Mouse (Mus musculus): ENCODE results near the gene Pip4k2a. TPM values are rescaled to one million over a fixed set of nuclear protein-coding genes. Genes with fewer than 3 reads are reported as not detected.

Gene Pip4k2a
- polyA plus RNA-seq, 1 experiment: 6.3 TPM

DNA sequence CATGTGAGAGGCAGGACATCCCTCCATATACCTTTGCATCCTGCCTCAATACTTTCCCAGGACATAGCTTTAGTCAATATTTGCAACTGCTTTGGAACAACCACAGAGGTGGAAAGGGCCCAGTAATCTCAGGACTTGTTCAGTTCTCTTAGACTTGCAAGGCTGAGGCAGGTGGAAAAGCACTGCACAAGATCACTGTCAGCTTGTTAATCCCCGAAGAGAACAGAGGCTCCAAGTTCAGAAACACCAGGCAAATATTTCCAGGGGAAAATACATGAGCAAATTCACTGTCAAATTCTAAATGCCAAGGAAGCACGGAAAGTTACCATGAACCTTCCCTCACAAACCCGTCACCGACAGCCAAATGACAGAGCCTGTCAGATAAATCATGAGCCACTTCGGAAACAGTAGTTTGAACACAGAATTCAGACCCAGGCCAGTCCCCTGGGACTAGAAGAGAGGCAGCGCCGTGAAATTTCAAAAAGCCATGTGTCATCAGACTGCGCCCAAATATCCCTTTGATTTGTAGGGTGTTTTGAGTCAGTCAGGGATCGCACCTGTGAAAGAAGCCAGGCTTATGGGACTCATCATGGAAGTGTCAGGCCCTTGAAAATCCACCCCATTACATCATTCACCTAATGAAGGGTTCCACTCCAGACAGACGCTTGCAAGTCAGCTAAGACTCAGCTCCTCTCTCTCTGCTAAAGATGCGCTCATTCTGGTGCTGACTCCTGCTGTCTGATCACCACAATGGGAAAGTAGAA, 184.1 kb downstream of the Pip4k2a start:
- Histone ChIP-seq H3K27ac (replicated peaks; ENCODE audit: low read depth, low read length) (no peak overlapping the region), H3K4me1 (ENCODE audit: control insufficient read depth, insufficient read depth, insufficient read length, low read length) (peaks cover 2% of the 10 kb centered on the region; the same call in 1 of the 2 replicates), H3K4me3 (ENCODE audit: insufficient read depth, low read depth, low read length) (no peak overlapping the region)

DNA sequence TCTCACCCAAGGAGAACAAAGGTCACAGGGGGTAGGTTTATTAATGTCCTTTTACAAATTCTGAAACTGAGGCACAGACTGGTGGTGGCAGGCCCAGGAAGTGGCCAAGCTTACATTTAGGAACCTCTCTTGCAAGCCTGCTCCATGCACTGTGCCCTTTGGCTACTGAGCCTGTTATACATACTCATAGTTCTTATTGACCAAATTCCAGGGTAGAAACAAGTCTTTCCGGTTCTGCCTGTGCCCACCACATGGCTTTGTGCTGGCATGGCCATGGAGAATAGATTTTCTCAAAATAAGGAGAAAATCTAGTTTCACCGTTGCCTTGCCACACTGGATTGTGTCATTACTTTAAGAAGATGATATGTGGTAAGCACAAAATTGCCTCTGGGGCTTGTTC, 190.0 kb downstream of the Pip4k2a start:
- Histone ChIP-seq H3K4me3 (ENCODE audit: insufficient read depth, low read depth, low read length) (no peak overlapping the region), H3K4me1 (ENCODE audit: control insufficient read depth, insufficient read depth, insufficient read length, low read length) (no peaks in the 10 kb centered on the region)

DNA sequence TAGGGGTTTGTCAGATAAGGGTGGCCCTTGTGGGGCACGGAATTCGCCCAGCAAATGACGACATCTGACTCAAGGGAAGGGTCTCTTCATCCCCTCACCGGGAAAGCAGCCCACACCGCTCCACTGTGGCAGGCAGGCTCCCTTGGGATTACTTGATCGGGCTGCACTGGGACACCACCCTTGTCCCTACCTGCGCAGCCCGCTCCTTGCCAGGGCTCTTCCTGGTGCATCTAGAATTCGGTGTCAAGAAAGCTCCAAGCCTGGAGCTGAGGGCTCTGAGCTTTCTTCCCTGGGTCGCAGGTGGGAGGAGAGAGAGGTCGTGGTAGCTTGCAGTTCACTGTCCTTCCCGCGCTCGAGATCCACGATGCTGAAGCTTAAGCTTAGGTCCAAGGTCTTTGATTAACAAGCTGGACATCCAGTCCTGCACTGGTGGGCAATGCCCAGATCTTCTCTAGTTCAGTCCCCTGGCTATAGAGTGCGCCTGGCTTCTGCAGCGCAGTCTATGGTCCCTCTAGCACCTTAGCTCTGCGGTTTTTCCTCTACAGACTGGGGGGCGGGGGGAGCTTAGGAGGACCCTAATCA, 196.6 kb downstream of the Pip4k2a start:
- no peak overlapping the region for H3K27ac ChIP-seq (replicated peaks; ENCODE audit: low read depth, low read length)
- H3K4me1 ChIP-seq (ENCODE audit: control insufficient read depth, insufficient read depth, insufficient read length, low read length): peaks cover 3% of the 10 kb centered on the region; the same call in 1 of the 2 replicates
- peak overlapping the region; percentile 49; the same call in 1 of the 2 replicates for H3K4me3 ChIP-seq (ENCODE audit: insufficient read depth, low read depth, low read length)

More for the DNA sequence above, 190.0 kb downstream of the Pip4k2a start:
- H3K27ac ChIP-seq (replicated peaks; ENCODE audit: low read depth, low read length): no peak overlapping the region

DNA sequence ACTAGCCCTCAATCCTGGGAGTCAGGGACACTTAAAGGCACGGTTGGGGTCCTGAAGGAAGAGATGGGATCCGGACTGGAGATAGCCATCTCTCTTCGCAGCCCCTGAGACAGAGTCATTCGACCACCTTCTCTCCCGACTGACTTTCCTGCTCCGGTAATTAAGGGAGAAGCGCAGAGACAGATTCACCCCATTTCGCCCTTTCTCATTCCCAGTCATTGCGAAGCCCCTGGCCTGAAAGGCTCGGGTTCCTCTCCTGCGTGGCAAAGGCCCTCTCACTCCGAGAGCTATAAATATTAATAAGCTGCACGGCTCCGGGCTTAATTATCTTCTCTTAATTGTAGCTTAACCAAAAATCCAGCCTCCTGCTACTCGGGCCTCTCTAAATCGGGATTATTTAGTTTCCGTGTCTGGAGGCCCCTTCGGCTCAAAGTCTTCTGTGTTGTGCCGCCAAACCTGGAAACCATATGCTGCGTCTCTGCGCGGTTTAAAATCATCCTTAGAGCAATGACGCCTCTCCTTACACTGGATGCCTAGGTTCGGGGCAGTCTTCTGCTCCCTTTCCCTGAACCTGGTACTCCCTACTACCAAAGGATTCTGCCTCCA, 197.2 kb downstream of the Pip4k2a start:
- H3K27ac ChIP-seq (replicated peaks; ENCODE audit: low read depth, low read length): no peak overlapping the region
- H3K4me1 ChIP-seq (ENCODE audit: control insufficient read depth, insufficient read depth, insufficient read length, low read length): peaks cover 3% of the 10 kb centered on the region; the same call in 1 of the 2 replicates
- H3K4me3 ChIP-seq (ENCODE audit: insufficient read depth, low read depth, low read length): peak overlapping the region; percentile 49

DNA sequence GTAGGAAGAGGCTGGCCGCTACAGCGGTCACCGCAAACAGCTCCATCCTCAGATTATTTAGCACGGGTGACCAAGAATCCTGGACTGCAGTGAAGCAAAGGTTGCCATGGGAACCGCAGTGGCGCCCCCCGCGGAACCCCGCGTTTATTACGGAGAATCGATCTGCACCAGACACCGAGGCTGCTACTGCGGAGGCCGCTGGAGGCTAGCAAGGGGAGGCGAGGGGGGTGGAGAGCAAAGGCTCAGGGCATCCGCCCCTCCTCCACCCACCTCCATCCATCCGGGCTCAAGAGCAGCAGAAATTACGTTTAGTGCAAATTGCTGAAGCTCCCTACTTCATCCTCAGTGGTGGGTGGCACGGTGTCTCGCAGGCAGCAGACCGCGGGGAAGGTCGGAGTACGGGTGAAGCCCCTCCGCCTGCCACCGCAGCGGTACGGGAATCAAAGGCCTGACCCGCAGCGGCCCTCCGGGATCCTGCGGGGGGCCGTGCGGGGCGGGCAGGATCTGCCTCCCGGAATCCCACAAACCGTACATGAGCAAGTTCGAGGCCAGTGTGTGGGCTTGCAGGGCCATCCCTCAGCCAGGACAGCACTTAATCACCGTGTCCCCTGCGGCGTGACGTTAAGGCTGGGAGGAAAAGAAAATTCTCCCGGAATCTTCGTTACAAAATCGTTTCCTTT, 197.8 kb downstream of the Pip4k2a start:
- Histone ChIP-seq H3K27ac (replicated peaks; ENCODE audit: low read depth, low read length) (no peak overlapping the region), H3K4me1 (ENCODE audit: control insufficient read depth, insufficient read depth, insufficient read length, low read length) (peaks cover 3% of the 10 kb centered on the region; the same call in 1 of the 2 replicates), H3K4me3 (ENCODE audit: insufficient read depth, low read depth, low read length) (peak overlapping the region; percentile 49)

DNA sequence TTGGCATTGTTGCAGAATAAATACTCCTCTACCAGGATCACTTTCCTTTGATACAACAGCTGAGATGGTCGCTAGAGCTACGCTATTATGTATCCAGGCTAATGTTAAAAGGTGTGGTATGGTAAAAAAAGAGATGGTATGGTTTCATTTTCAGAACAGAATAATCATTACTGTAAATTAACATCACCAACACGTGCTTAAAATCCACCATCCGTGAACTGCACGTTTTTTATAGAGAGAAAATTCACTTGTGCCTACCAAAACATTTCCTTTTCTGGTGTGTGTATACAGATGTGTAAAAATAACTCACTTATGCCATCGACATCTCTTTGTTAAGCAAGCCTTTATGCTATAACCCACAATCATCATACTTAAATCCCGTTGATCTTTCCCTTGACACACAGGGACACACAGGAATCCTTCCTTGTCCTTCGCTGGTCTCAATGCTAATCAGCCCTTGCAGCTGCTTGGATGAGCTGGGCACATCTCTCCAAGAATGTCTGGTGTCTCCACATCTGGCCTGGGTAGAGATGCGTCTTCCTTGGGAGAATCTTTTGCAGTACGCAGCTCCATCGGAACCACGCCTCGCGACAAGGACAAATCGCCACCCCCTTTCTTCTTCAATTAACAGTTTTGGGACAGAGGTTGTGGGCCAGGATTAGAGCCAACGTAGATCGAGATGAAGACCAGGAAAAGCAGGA, 198.5 kb downstream of the Pip4k2a start:
- H3K4me3 ChIP-seq (ENCODE audit: insufficient read depth, low read depth, low read length): peak overlapping the region; percentile 49
- H3K4me1 ChIP-seq (ENCODE audit: control insufficient read depth, insufficient read depth, insufficient read length, low read length): peaks cover 3% of the 10 kb centered on the region; the same call in 1 of the 2 replicates
- no peak overlapping the region for H3K27ac ChIP-seq (replicated peaks; ENCODE audit: low read depth, low read length)

DNA sequence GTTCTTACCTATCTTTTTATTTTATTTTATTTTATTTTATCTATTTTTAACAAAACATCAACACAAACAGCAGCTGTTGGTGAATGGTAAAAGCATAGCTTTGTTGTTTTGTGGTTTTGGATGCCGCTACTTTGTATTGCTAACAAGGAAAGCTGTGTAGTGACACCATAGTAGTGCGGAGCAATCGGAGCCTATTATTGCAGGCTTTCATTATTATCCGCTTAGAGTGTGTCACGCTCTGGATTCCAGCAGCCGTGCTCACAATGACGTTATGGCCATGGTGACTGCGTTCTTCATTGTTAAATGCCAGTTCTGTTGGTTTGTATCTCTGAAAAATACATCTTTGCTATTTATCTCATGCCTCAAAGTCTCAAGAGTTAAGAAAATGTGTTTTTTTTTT, 200.2 kb downstream of the Pip4k2a start:
- Histone ChIP-seq H3K4me3 (ENCODE audit: insufficient read depth, low read depth, low read length) (no peak overlapping the region), H3K4me1 (ENCODE audit: control insufficient read depth, insufficient read depth, insufficient read length, low read length) (peaks cover 3% of the 10 kb centered on the region; the same call in 1 of the 2 replicates), H3K27ac (replicated peaks; ENCODE audit: low read depth, low read length) (no peak overlapping the region)

DNA sequence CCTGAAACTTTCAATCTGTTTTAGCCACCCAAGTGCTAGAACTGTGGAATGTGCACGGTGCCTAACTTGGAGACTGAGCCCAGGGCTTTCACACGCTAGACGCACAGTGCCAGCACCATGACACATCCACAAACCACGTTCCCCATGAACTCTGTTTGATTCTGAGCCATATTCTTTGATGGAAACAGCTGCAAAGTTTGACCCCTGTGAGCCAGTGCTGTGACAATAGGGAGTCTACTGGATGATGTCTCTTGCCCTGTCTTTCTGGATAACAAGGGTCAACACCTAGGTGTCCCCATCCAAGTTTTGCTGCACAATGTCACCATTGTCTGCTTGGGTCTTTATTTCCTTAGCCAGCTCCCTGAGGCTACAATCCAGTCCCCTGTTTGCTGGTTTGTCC, 203.7 kb downstream of the Pip4k2a start:
- H3K4me1 ChIP-seq (ENCODE audit: control insufficient read depth, insufficient read depth, insufficient read length, low read length): no peaks in the 10 kb centered on the region
- no peak overlapping the region for H3K27ac ChIP-seq (replicated peaks; ENCODE audit: low read depth, low read length)
- H3K4me3 ChIP-seq (ENCODE audit: insufficient read depth, low read depth, low read length): no peak overlapping the region

Other genes with a start within 250 kb of the Pip4k2a start
- gene 4930426L09Rik, start 217 bp upstream of the Pip4k2a start, polyA plus RNA-seq (2012; ENCODE audit: insufficient read depth, insufficient read length, missing spikeins): not detected in 2 replicates
- not detected in 2 replicates for gene Armc3, start 201.2 kb upstream of the Pip4k2a start, polyA plus RNA-seq (2012; ENCODE audit: insufficient read depth, insufficient read length, missing spikeins)

All from brown adipose tissue, adult 24 weeks (tissue).